Mouse (Mus musculus) leukemia stem cell, adult 10-12 weeks (primary cell): Measurements from ENCODE around the gene Tubd1. TPM values are rescaled to one million over a fixed set of nuclear protein-coding genes. Genes with fewer than 3 reads are reported as not detected.

ENCODE experiments used
- polyA plus RNA-seq: library from polyadenylated mRNA; stranded (reverse); fragments of >175 nt; gene quantifications from 2 replicates; pipeline ENCODE4 v1.2.3, GENCODE M21; 2012; ENCODE audit warnings: low replicate concordance

Tubd1 gene
- polyA plus RNA-seq = 0.08 and 0.46 TPM in 2 replicates

GRCm38 (mm10) chr11:86544639-86545299 lies at the start of gene Tubd1, which contains the start of gene Rps6kb1:
Tubd1 (plus strand) TSS chr11:86544991.
Rps6kb1 (minus strand) TSS chr11:86544805.

Other genes starting within 250 kb of the Tubd1 start
- gene Med13, start 187.4 kb upstream of the Tubd1 start, polyA plus RNA-seq = 0.47 and 7.4 TPM in 2 replicates
- gene Rnft1, start 60.3 kb upstream of the Tubd1 start, polyA plus RNA-seq = 1.9 and 2.3 TPM in 2 replicates
- 4.1 and 10.0 TPM in 2 replicates for gene Rps6kb1, start 186 bp upstream of the Tubd1 start, polyA plus RNA-seq
- gene Vmp1, start 138.8 kb downstream of the Tubd1 start, polyA plus RNA-seq = 3.8 and 18.8 TPM in 2 replicates
- gene Ptrh2, start 139.0 kb downstream of the Tubd1 start, polyA plus RNA-seq = 0.15 and 1.4 TPM in 2 replicates
- 81.6 and 150 TPM in 2 replicates for gene Cltc, start 212.6 kb downstream of the Tubd1 start, polyA plus RNA-seq